Mouse (Mus musculus) liver, embryonic 11.5 days (tissue): ENCODE data around the gene Mrpl9. TPM values are rescaled to one million over a fixed set of nuclear protein-coding genes. Genes with fewer than 3 reads are reported as not detected.
A peak's percentile ranks its signal among the peaks of the same experiment; 100 is the strongest.

Source experiments
- ATAC-seq: fragments of 200-750 bp; cut with Nextera tagmentation; replicated peaks from 2 replicates; pipeline ENCODE4 v1.8.0; 2017; ENCODE audit warnings: moderate number of reproducible peaks, mild to moderate bottlenecking, moderate TSS enrichment, moderate library complexity; ENCODE audit not compliant: low FRiP score
- DNase-seq: peaks from one replicate; pipeline ENCODE4 v3.0.0-alpha.2; 2017; ENCODE audit warnings: low spot score
- H3K27ac ChIP-seq: fragments of 300-500 bp; sonication (generic); 2 replicates; pipeline ENCODE4 v1.5.1; 2014; ENCODE audit warnings: mild to moderate bottlenecking, low read depth, low read length, control low read depth
- H3K27me3 ChIP-seq: fragments of 300-500 bp; sonication (generic); replicated peaks from 2 replicates; pipeline ENCODE4 v1.6.1; 2014; ENCODE audit warnings: low read length, mixed read lengths; ENCODE audit not compliant: control insufficient read depth, insufficient read depth
- H3K36me3 ChIP-seq: fragments of 300-500 bp; sonication (generic); 2 replicates; pipeline ENCODE4 v1.6.1; 2014; ENCODE audit warnings: mild to moderate bottlenecking, low read length, moderate library complexity, mixed read lengths; ENCODE audit not compliant: control insufficient read depth, insufficient read depth
- H3K4me1 ChIP-seq: fragments of 300-500 bp; sonication (generic); replicated peaks from 2 replicates; pipeline ENCODE4 v1.6.1; 2014; ENCODE audit warnings: low read length, mixed read lengths; ENCODE audit not compliant: control insufficient read depth, insufficient read depth
- H3K4me2 ChIP-seq: fragments of 300-500 bp; sonication (generic); 2 replicates; pipeline ENCODE4 v1.6.1; 2014; ENCODE audit warnings: mild to moderate bottlenecking, control low read depth, moderate library complexity
- H3K4me3 ChIP-seq: fragments of 300-500 bp; sonication (generic); 2 replicates; pipeline ENCODE4 v1.5.1; 2014; ENCODE audit warnings: low read depth, low read length, control low read depth
- H3K9ac ChIP-seq: fragments of 300-500 bp; sonication (generic); 2 replicates; pipeline ENCODE4 v1.6.1; 2014; ENCODE audit warnings: low read depth, low read length, control low read depth
- H3K9me3 ChIP-seq: fragments of 300-500 bp; sonication (generic); 2 replicates; pipeline ENCODE4 v1.6.1; 2016; ENCODE audit warnings: low read length, inconsistent platforms, mixed read lengths; ENCODE audit not compliant: control insufficient read depth
- WGBS: fragments of 180-500 bp; shearing (Covaris S2); extraction: QIAGEN DNeasy Blood & Tissue Kit; methylation state at CpG from one replicate; pipeline ENCODE4 v1.1.7; 2014; 5-methylcytosine and 5-hydroxymethylcytosine counted together
- polyA plus RNA-seq: library from polyadenylated mRNA; unstranded; fragments of >200 nt; fragmentation: Nextera tagmentation; extraction: Ambion mirVana; gene quantifications from 2 replicates; pipeline ENCODE4 v1.2.1, GENCODE M21; 2014

The Mrpl9 gene
- polyA plus RNA-seq, 1 experiment from 2014 or later = 87.3 TPM

DNA sequence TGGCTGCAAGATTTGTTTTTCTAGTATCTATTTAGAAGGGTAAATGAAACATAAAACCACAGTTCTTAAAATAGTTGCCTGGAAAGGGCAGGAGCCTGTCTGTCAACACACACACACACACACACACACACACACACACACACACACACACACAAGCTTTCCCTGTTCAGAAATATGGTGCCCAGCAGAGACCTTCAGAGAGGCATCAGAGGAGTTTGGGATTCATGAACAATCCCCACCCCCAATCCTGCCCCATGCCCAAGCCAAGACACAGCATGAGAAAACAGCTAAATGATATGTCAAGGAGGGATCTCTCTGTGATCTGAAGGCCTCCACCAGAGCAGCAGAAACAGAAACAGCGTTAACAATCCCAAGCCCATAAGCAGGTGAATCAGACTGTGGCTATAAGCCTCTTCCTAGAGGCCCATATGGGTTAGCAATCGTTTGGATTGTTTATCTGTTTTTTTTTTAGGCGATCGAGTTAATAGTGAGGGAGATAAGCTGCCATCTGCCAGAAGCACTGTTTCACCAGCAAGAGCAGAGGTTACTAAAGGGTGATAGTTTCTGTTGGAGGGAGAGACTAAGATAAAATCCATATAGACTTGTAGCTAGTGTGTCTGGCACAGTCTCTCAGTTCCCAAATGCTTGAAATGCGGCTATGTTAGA, 30.6 kb downstream of the Mrpl9 start:
- no peak overlapping the region for H3K9ac ChIP-seq
- H3K9me3 ChIP-seq = no peaks in the 10 kb centered on the region
- DNase-seq (no peak), ATAC-seq (no peak)
- H3K4me2 ChIP-seq = no peak overlapping the region
- H3K4me3 ChIP-seq = no peak overlapping the region
- no peaks in the 10 kb centered on the region; the same call in 1 of the 2 replicates for H3K4me1 ChIP-seq
- 54% methylated on average over 5 of the region's 5 CpGs for WGBS
- no peak overlapping the region for H3K27ac ChIP-seq
- peaks cover 5% of the 10 kb centered on the region for H3K27me3 ChIP-seq
- no peaks in the 10 kb centered on the region for H3K36me3 ChIP-seq

DNA sequence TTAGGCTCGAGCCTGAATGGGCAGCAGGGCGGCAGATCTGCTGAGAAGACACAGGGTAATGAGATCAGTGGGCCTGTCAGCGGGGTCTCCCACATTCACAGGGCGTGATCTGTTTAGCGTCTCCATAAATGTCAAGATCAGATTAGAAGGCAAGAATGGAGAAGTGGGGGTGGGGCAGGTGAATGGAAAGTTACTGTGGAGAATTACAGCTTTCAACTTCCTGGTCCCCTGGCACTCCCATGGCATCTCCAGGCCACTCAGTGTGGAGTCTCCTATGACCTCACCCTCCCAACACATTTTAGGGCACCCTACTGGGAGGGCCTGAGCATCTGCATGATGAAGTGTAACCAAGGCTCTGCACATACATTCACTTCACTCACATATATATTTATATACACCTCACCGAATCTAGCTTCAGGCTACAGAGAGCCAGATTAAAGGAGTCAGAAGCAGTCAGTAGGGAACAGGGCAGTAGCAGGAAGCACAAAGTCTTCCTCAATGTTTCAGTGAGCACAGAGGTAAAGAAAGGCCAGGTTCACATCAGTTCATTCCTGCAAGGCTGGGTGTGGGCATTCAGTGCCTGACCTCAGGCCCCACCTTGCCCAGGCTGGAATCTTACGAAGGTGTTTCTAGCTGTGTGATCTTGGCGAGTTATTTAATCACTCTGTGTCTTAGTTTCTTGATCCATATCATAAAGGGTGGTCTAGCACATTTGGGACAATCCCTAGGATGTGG, 33.4 kb downstream of the Mrpl9 start:
- no peak overlapping the region for H3K4me2 ChIP-seq
- no peak overlapping the region for H3K27ac ChIP-seq
- H3K4me1 ChIP-seq = no peaks in the 10 kb centered on the region; the same call in 1 of the 2 replicates
- no peak for ATAC-seq
- H3K27me3 ChIP-seq = peaks cover 32% of the 10 kb centered on the region
- H3K36me3 ChIP-seq = no peaks in the 10 kb centered on the region
- H3K4me3 ChIP-seq = no peak overlapping the region
- H3K9ac ChIP-seq = no peak overlapping the region
- WGBS = 43% methylated on average over 8 of the region's 8 CpGs
- no peak for DNase-seq
- H3K9me3 ChIP-seq = no peaks in the 10 kb centered on the region

DNA sequence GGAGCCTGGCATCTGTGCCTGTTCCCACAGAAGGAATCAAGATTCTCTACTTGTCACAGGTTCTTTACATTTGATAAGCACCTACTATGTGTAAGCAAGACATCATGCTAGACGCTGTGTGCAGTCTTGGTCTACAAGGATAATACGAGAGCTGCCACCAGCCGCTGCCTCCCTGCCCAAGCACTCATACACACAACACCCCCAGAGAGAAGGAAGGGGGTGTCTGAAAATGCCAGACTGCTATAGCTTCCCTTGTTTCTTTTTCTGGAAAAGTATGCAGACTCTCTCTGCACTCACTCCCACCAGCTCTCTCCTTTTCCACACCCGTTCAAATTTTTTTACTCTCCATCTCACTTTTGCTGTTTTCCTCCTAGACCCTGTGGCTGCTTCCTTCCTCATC, 34.3 kb downstream of the Mrpl9 start:
- Histone ChIP-seq H3K27ac (no peak overlapping the region), H3K36me3 (no peaks in the 10 kb centered on the region), H3K9ac (no peak overlapping the region), H3K9me3 (no peaks in the 10 kb centered on the region), H3K4me1 (no peaks in the 10 kb centered on the region; the same call in 1 of the 2 replicates), H3K4me2 (no peak overlapping the region), H3K4me3 (no peak overlapping the region), H3K27me3 (peaks cover 36% of the 10 kb centered on the region)
- ATAC-seq (no peak), DNase-seq (no peak)
- 65% methylated on average over 4 of the region's 4 CpGs for WGBS

DNA sequence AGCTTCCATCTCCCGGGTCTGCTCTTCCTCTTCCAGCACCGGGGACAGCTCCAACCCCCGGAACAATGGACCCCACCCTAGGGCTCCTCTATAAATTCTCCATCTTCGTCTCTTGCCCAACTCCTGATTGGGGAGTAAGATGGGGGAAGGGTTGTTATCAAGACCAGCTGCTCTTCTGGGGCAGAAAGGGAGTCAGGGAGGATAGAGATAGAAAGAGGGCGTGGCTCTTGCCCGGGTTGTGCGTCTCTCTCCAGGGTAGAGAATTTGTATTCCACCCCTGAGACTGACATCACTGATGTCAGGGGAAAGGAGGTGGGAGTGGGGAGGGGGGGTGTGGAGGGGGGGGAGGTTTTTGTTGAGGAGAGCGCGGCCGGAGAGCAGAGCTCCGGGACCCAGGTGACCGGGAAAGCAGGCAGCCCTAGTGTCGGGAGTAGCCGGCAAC, 34.9 kb downstream of the Mrpl9 start, which contains the start of gene Celf3:
TSS of gene Celf3 (plus strand) at position 315 of the 442 bp plus-strand sequence.
- Histone ChIP-seq H3K9me3 (no peaks in the 10 kb centered on the region), H3K4me3 (no peak within 1 kb of the TSS), H3K36me3 (no peaks in the 10 kb centered on the region), H3K27me3 (peaks cover 36% of the 10 kb centered on the region), H3K4me1 (no peaks in the 10 kb centered on the region; the same call in 1 of the 2 replicates), H3K9ac (no peak within 1 kb of the TSS), H3K27ac (no peak within 1 kb of the TSS), H3K4me2 (peak within 1 kb of the TSS; percentile 4)
- 4% methylated on average over 13 of the region's 14 CpGs for WGBS
- peak; percentile 42 for DNase-seq
- ATAC-seq = peak; percentile 73

DNA sequence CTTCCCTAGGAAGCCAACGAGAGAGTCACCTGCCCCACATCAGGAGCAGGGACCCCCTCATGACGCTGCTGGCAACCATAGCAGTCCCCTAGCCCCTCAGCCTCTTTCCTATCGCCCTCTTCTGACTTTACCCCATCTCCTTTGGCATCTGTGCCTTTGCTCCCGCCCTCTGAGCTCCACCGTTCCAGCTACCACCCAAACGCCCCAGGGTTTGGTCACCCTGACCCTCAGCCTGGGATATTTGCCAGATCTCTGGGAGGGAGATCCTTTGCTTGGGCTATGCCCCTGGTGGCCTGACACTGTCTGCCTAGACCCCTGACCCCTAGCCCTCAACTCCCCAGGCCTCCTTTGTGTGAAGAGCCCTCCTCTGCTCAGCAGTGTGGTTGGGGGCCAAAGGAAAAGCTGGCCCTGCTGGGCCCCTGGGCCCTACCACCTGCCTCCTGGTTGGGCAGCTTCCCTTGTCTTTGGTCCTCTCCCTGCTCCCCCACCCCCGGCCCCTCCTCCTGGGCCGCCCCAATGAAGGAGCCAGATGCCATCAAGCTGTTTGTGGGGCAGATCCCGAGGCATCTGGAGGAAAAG, 35.6 kb downstream of the Mrpl9 start:
- no peaks in the 10 kb centered on the region for H3K36me3 ChIP-seq
- no peak overlapping the region for H3K4me3 ChIP-seq
- no peak for ATAC-seq
- H3K27me3 ChIP-seq = peaks cover 36% of the 10 kb centered on the region
- H3K4me1 ChIP-seq = no peaks in the 10 kb centered on the region; the same call in 1 of the 2 replicates
- H3K9ac ChIP-seq = no peak overlapping the region
- H3K27ac ChIP-seq = no peak overlapping the region
- no peak for DNase-seq
- WGBS = 15% methylated on average over 9 of the region's 9 CpGs
- no peaks in the 10 kb centered on the region for H3K9me3 ChIP-seq
- no peak overlapping the region for H3K4me2 ChIP-seq

DNA sequence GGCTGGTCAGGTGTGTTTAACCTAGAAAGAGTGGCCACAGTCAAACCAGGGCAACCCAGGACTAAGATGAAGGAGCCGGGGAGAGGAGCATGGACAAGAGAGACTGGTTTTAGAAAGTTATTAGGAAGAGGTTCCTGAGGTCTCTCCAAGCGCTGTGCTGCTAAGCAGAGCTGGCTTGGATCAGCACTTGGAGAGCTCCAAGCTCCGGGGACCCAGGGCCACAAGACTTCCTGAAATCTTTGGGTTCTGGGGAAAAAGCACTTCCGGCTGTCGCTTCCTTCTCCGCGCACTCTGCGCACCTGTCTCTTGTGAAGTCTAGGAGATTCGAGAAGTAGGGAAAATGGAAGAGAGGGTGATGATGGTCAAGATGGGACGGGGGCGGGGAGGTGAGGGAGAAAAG, 36.4 kb downstream of the Mrpl9 start:
- 6% methylated on average over 11 of the region's 11 CpGs for WGBS
- Histone ChIP-seq H3K4me1 (no peaks in the 10 kb centered on the region; the same call in 1 of the 2 replicates), H3K4me2 (peak overlapping the region; percentile 43), H3K4me3 (no peak overlapping the region), H3K36me3 (no peaks in the 10 kb centered on the region), H3K27me3 (peaks cover 36% of the 10 kb centered on the region), H3K27ac (no peak overlapping the region), H3K9me3 (no peaks in the 10 kb centered on the region), H3K9ac (no peak overlapping the region)
- DNase-seq = peak; percentile 51
- no peak for ATAC-seq

DNA sequence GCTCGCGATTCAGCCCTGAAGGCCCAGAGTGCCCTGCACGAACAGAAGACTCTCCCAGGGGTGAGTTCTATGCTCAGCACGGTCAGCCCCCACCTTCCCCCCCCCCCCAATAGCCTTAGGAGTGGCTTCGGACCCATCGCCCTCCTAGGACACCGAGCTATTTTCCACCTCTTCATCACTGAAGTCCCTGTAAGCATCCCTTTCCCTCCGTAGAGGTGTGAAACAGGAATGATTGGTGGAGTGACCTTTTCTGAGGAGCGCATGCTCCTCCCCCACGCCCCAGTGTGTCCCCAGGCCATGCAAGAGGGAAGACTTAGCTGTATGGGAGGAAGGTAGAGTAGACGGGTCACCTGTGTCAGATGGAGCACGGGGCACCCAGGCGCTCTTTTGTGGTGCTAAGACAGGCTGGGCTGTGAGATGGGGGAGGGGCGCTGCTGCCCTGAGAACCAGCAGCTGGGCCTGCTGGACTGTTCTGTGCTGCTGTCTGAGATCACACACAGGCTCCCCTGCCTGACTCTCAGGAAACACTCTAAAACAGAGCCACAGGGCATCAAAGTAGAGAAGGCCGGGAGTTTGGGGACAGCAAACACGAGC, 37.3 kb downstream of the Mrpl9 start, which contains the start of gene Riiad1:
TSS of gene Riiad1 (minus strand) at position 51 of the 594 bp plus-strand sequence.
- no peaks in the 10 kb centered on the region; the same call in 1 of the 2 replicates for H3K4me1 ChIP-seq
- DNase-seq (no peak), ATAC-seq (no peak)
- H3K4me2 ChIP-seq = peak within 1 kb of the TSS; percentile 43
- no peak within 1 kb of the TSS for H3K9ac ChIP-seq
- H3K27me3 ChIP-seq = peaks cover 36% of the 10 kb centered on the region
- H3K4me3 ChIP-seq = no peak within 1 kb of the TSS
- H3K27ac ChIP-seq = no peak within 1 kb of the TSS
- no peaks in the 10 kb centered on the region for H3K9me3 ChIP-seq
- no peaks in the 10 kb centered on the region for H3K36me3 ChIP-seq
- 11% methylated on average over 16 of the region's 16 CpGs for WGBS

DNA sequence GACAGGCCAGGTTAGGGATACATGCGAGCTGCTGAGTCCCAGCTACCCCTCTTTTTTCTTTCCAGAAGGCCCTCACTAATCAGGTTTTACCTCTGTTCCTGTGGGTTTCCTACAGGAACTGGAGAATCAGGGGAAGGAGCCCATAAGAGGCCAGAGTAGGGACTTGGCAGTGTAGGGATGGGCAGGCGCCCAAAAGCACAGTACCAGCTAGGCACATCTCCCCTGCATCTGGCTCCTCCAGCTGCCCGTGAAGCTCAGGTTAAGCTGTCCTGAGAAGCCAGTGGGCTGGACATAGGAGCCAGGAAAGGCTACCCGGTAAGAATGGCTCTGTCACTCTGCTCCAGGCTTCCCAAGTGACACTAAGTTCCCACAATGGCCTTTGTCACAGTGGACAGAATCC, 38.3 kb downstream of the Mrpl9 start:
- DNase-seq (no peak), ATAC-seq (no peak)
- Histone ChIP-seq H3K27ac (no peak overlapping the region), H3K4me2 (no peak overlapping the region), H3K9ac (no peak overlapping the region), H3K4me3 (no peak overlapping the region), H3K36me3 (no peaks in the 10 kb centered on the region), H3K27me3 (peaks cover 36% of the 10 kb centered on the region), H3K4me1 (no peaks in the 10 kb centered on the region; the same call in 1 of the 2 replicates), H3K9me3 (no peaks in the 10 kb centered on the region)
- WGBS = 60% methylated on average over 4 of the region's 4 CpGs
